Mouse (Mus musculus): ENCODE results near the gene Nrd1.

Gene Nrd1

GRCm38 (mm10) chr4:109102574-109102973 lies 102.1 kb downstream of the Nrd1 start:
- no peak for DNase-seq

GRCm38 (mm10) chr4:109103145-109103883 lies 102.9 kb downstream of the Nrd1 start:
- DNase-seq = no peak

- no peak for DNase-seq
These were observed 104.8 kb downstream of the Nrd1 start for GRCm38 (mm10) chr4:109105254-109105653.

DNA sequence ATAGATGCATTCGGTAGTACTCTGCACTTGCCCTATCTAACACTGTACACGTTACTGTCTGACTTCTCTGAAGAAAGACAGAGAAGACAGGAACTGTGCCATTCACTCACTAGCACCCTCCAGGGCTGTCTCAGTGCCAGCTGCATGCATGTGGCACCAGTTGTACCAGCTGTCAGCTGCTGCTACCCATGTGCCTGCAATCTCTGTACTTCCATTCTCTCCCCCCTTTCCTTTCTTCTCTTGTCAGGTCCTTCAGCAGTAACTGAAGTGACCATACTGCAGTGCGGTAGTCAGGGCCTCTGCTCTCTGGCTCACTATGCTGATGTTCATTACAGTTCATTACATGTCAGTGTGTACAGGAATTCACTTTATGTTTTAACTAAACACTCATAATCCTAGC lies 105.6 kb downstream of the Nrd1 start:
- DNase-seq = peak; percentile 14 to 69

GRCm38 (mm10) chr4:109106594-109106993 lies 106.1 kb downstream of the Nrd1 start:
- DNase-seq = no peak

- DNase-seq = peak; percentile 19 to 55
These were observed 108.6 kb downstream of the Nrd1 start for GRCm38 (mm10) chr4:109109012-109109411.

DNA sequence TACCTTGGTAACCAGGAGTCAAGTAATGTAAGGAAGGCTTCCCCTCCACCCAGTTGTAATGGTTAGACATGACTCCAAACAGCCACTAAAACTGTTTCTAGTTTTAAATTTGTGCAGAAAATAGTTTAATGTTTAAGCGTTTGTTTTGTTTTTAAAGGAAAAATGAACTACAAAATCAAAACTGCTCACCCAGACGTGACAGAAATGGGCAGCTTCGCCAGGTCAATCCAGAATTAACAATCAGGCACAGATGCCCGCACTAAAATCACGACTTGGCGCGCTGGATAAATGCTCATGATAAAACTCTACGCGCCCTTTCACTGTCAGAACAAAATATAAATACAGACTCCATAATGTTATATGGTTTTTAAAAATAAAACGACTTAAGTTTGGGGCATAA lies 109.2 kb downstream of the Nrd1 start:
- peak; percentile 57 to 60 for DNase-seq

- DNase-seq = no peak
These were observed 110.5 kb downstream of the Nrd1 start for GRCm38 (mm10) chr4:109110978-109111377.

Measured in kidney, postnatal 25 days (tissue).